Mouse (Mus musculus): ENCODE results near the gene Gipc3. TPM values are rescaled to one million over a fixed set of nuclear protein-coding genes. Genes with fewer than 3 reads are reported as not detected.

Gene Gipc3
- total and polyA plus RNA-seq, 2 experiments from 2014 or later = 0.16 TPM; not detected in 1

GRCm38 (mm10) chr10:81388505-81389055, 45.5 kb upstream of the Gipc3 start, which contains the start of gene Gm48552:
Gene Gm48552 (plus strand): TSS chr10:81389005.
- no peak for DNase-seq (ENCODE audit: low spot score)
- no peaks in the 10 kb centered on the region for H3K27me3 ChIP-seq (ENCODE audit: insufficient read depth, low read length)
- no peaks in the 10 kb centered on the region for H3K9me3 ChIP-seq (ENCODE audit: low read length)
- H3K9ac ChIP-seq (replicated peaks; ENCODE audit: low read length) = no peak within 1 kb of the TSS
- no peak for TF ChIP-seq CTCF (IDR thresholded peaks at IDR 0.05; ENCODE audit: low read depth)
- peaks cover 14% of the 10 kb centered on the region; the same call in 1 of the 2 replicates for H3K4me1 ChIP-seq (ENCODE audit: insufficient read depth, low read length)
- H3K36me3 ChIP-seq (ENCODE audit: insufficient read depth, low read length) = peaks cover 33% of the 10 kb centered on the region
- no peak within 1 kb of the TSS for H3K4me3 ChIP-seq (ENCODE audit: low read length)
- ATAC-seq = no peak
- H3K4me2 ChIP-seq (ENCODE audit: low read depth, low read length) = no peak within 1 kb of the TSS
- 83% methylated on average over 5 of the region's 5 CpGs for WGBS
- peak within 1 kb of the TSS; percentile 43; the same call in 1 of the 2 replicates for H3K27ac ChIP-seq

GRCm38 (mm10) chr10:81387716-81388115, 44.6 kb upstream of the Gipc3 start:
- no peak overlapping the region for H3K4me2 ChIP-seq (ENCODE audit: low read depth, low read length)
- WGBS = 94% methylated on average over 20 of the region's 20 CpGs
- no peak for TF ChIP-seq CTCF (IDR thresholded peaks at IDR 0.05; ENCODE audit: low read depth)
- peaks cover 10% of the 10 kb centered on the region; the same call in 1 of the 2 replicates for H3K4me1 ChIP-seq (ENCODE audit: insufficient read depth, low read length)
- no peaks in the 10 kb centered on the region for H3K9me3 ChIP-seq (ENCODE audit: low read length)
- no peak overlapping the region for H3K4me3 ChIP-seq (ENCODE audit: low read length)
- no peak for DNase-seq (ENCODE audit: low spot score)
- peaks cover 33% of the 10 kb centered on the region for H3K36me3 ChIP-seq (ENCODE audit: insufficient read depth, low read length)
- no peak overlapping the region for H3K27ac ChIP-seq
- no peak overlapping the region for H3K9ac ChIP-seq (replicated peaks; ENCODE audit: low read length)
- ATAC-seq = no peak
- no peaks in the 10 kb centered on the region for H3K27me3 ChIP-seq (ENCODE audit: insufficient read depth, low read length)

- H3K4me2 ChIP-seq (ENCODE audit: low read depth, low read length) = peak overlapping the region; percentile 97
- H3K27me3 ChIP-seq (ENCODE audit: insufficient read depth, low read length) = no peaks in the 10 kb centered on the region
- H3K4me1 ChIP-seq (ENCODE audit: insufficient read depth, low read length) = peaks cover 10% of the 10 kb centered on the region; the same call in 1 of the 2 replicates
- peak overlapping the region; percentile 87 for H3K9ac ChIP-seq (replicated peaks; ENCODE audit: low read length)
- H3K36me3 ChIP-seq (ENCODE audit: insufficient read depth, low read length) = peaks cover 33% of the 10 kb centered on the region
- H3K4me3 ChIP-seq (ENCODE audit: low read length) = no peak overlapping the region
- 79% methylated on average over 22 of the region's 22 CpGs for WGBS
- ATAC-seq (no peak), DNase-seq (ENCODE audit: low spot score) (no peak)
- no peaks in the 10 kb centered on the region for H3K9me3 ChIP-seq (ENCODE audit: low read length)
- peak overlapping the region; percentile 94; the same call in 1 of the 2 replicates for H3K27ac ChIP-seq
- TF ChIP-seq CTCF (IDR thresholded peaks at IDR 0.05; ENCODE audit: low read depth) = no peak
Observed at GRCm38 (mm10) chr10:81385603-81386306, 42.7 kb upstream of the Gipc3 start.

GRCm38 (mm10) chr10:81384605-81384982, 41.5 kb upstream of the Gipc3 start:
- H3K4me1 ChIP-seq (ENCODE audit: insufficient read depth, low read length) = peaks cover 10% of the 10 kb centered on the region; the same call in 1 of the 2 replicates
- peaks cover 33% of the 10 kb centered on the region for H3K36me3 ChIP-seq (ENCODE audit: insufficient read depth, low read length)
- no peaks in the 10 kb centered on the region for H3K9me3 ChIP-seq (ENCODE audit: low read length)
- peak overlapping the region; percentile 94 for H3K27ac ChIP-seq
- WGBS = 1% methylated on average over 19 of the region's 19 CpGs
- H3K27me3 ChIP-seq (ENCODE audit: insufficient read depth, low read length) = no peaks in the 10 kb centered on the region
- no peak for TF ChIP-seq CTCF (IDR thresholded peaks at IDR 0.05; ENCODE audit: low read depth)
- peak overlapping the region; percentile 93 for H3K4me3 ChIP-seq (ENCODE audit: low read length)
- DNase-seq (ENCODE audit: low spot score) (no peak), ATAC-seq (peak; percentile 54)
- peak overlapping the region; percentile 87 for H3K9ac ChIP-seq (replicated peaks; ENCODE audit: low read length)
- H3K4me2 ChIP-seq (ENCODE audit: low read depth, low read length) = peak overlapping the region; percentile 97

GRCm38 (mm10) chr10:81383802-81384604, 40.9 kb upstream of the Gipc3 start, which contains the start of the genes Dohh and Gm48551:
Gene Dohh (plus strand): TSS chr10:81384428.
Gene Gm48551 (plus strand): TSS chr10:81384466.
- Histone ChIP-seq H3K9ac (replicated peaks; ENCODE audit: low read length) (peak within 1 kb of the TSS; percentile 87), H3K4me3 (ENCODE audit: low read length) (peak within 1 kb of the TSS; percentile 93), H3K36me3 (ENCODE audit: insufficient read depth, low read length) (peaks cover 33% of the 10 kb centered on the region), H3K9me3 (ENCODE audit: low read length) (no peaks in the 10 kb centered on the region), H3K27me3 (ENCODE audit: insufficient read depth, low read length) (no peaks in the 10 kb centered on the region), H3K27ac (peak within 1 kb of the TSS; percentile 94), H3K4me1 (ENCODE audit: insufficient read depth, low read length) (peaks cover 10% of the 10 kb centered on the region; the same call in 1 of the 2 replicates), H3K4me2 (ENCODE audit: low read depth, low read length) (peak within 1 kb of the TSS; percentile 97)
- DNase-seq (ENCODE audit: low spot score) (peak; percentile 100), ATAC-seq (peak; percentile 96)
- no peak for TF ChIP-seq CTCF (IDR thresholded peaks at IDR 0.05; ENCODE audit: low read depth)
- WGBS = 4% methylated on average over 50 of the region's 54 CpGs

GRCm38 (mm10) chr10:81382039-81382438, 39.0 kb upstream of the Gipc3 start:
- H3K36me3 ChIP-seq (ENCODE audit: insufficient read depth, low read length) = peaks cover 14% of the 10 kb centered on the region
- H3K27ac ChIP-seq = no peak overlapping the region
- H3K27me3 ChIP-seq (ENCODE audit: insufficient read depth, low read length) = no peaks in the 10 kb centered on the region
- H3K4me2 ChIP-seq (ENCODE audit: low read depth, low read length) = no peak overlapping the region
- no peak for DNase-seq (ENCODE audit: low spot score)
- peaks cover 15% of the 10 kb centered on the region for H3K4me1 ChIP-seq (ENCODE audit: insufficient read depth, low read length)
- H3K9me3 ChIP-seq (ENCODE audit: low read length) = no peaks in the 10 kb centered on the region
- H3K4me3 ChIP-seq (ENCODE audit: low read length) = no peak overlapping the region
- no peak for ATAC-seq
- TF ChIP-seq CTCF (IDR thresholded peaks at IDR 0.05; ENCODE audit: low read depth) = no peak
- H3K9ac ChIP-seq (replicated peaks; ENCODE audit: low read length) = no peak overlapping the region
- WGBS = 86% methylated on average over 5 of the region's 5 CpGs

All from hindbrain, postnatal 0 days (tissue).